Mouse (Mus musculus) liver, postnatal 0 days (tissue): Measurements from ENCODE around the gene Dnah10. TPM values are rescaled to one million over a fixed set of nuclear protein-coding genes. Genes with fewer than 3 reads are reported as not detected.

Experiments
- ATAC-seq: fragments of 200-750 bp; cut with Nextera tagmentation; 2 replicates; pipeline ENCODE4 v1.8.0; 2017; ENCODE audit warnings: mild to moderate bottlenecking, moderate library complexity
- DNase-seq: peaks from one replicate; pipeline ENCODE4 v3.0.0-alpha.2; 2016
- H3K27ac ChIP-seq: fragments of 300-500 bp; sonication (generic); 2 replicates; pipeline ENCODE4 v1.5.1; 2014; ENCODE audit warnings: antibody characterized with exemption, moderate library complexity, mild to moderate bottlenecking, low read depth
- H3K27me3 ChIP-seq: fragments of 300-500 bp; sonication (generic); 2 replicates; pipeline ENCODE4 v1.6.1; 2014; ENCODE audit warnings: low read length, control low read depth, mixed read lengths; ENCODE audit not compliant: insufficient read depth
- H3K36me3 ChIP-seq: fragments of 300-500 bp; sonication (generic); replicated peaks from 2 replicates; pipeline ENCODE4 v1.6.1; 2014; ENCODE audit warnings: mild to moderate bottlenecking, control low read depth, low read length, moderate library complexity, mixed read lengths; ENCODE audit not compliant: insufficient read depth
- H3K4me1 ChIP-seq: fragments of 300-500 bp; sonication (generic); 2 replicates; pipeline ENCODE4 v1.6.1; 2014; ENCODE audit warnings: antibody characterized with exemption, mild to moderate bottlenecking, control low read depth; ENCODE audit not compliant: insufficient read depth
- H3K4me2 ChIP-seq: fragments of 300-500 bp; sonication (generic); 2 replicates; pipeline ENCODE4 v1.6.1; 2014; ENCODE audit warnings: low read depth, mild to moderate bottlenecking, low read length, moderate library complexity, mixed read lengths
- H3K4me3 ChIP-seq: fragments of 300-500 bp; sonication (generic); 2 replicates; pipeline ENCODE4 v1.5.1; 2014; ENCODE audit warnings: low read depth, low read length
- H3K9ac ChIP-seq: fragments of 300-500 bp; sonication (generic); replicated peaks from 2 replicates; pipeline ENCODE4 v1.6.1; 2014; ENCODE audit warnings: mild to moderate bottlenecking, moderate library complexity
- H3K9me3 ChIP-seq: fragments of 300-500 bp; sonication (generic); 2 replicates; pipeline ENCODE4 v1.6.1; 2016; ENCODE audit warnings: mild to moderate bottlenecking, control low read depth, low read length, mixed read lengths
- CTCF ChIP-seq: sonication (generic); IDR thresholded peaks from 2 replicates; pipeline ENCODE4 v1.5.1; 2016; ENCODE audit warnings: antibody characterized with exemption, low read depth
- EP300 ChIP-seq: IDR thresholded peaks from 2 replicates; pipeline ENCODE4 v1.6.1; 2016; ENCODE audit warnings: antibody characterized with exemption, low read depth, mild to moderate bottlenecking
- WGBS: fragments of 180-500 bp; shearing (Covaris S2); extraction: QIAGEN DNeasy Blood & Tissue Kit; methylation state at CpG from one replicate; pipeline ENCODE4 v1.1.7; 2014; ENCODE audit not compliant: insufficient replicate concordance; 5-methylcytosine and 5-hydroxymethylcytosine counted together
- polyA plus RNA-seq: library from polyadenylated mRNA; unstranded; fragments of >200 nt; fragmentation: Nextera tagmentation; extraction: Ambion mirVana; gene quantifications from 2 replicates; pipeline ENCODE4 v1.2.1, GENCODE M21; 2015

The Dnah10 gene
- polyA plus RNA-seq, 1 experiment from 2014 or later = not detected

- no peaks in the 10 kb centered on the region for H3K27me3 ChIP-seq
- DNase-seq (no peak), ATAC-seq (no peak)
- H3K4me3 ChIP-seq = no peak overlapping the region
- WGBS = 76% methylated on average over 7 of the region's 7 CpGs
- no peak overlapping the region for H3K4me2 ChIP-seq
- no peak for TF ChIP-seq CTCF
- no peak for TF ChIP-seq EP300
- no peak overlapping the region for H3K27ac ChIP-seq
- no peaks in the 10 kb centered on the region for H3K4me1 ChIP-seq
- H3K9ac ChIP-seq = no peak overlapping the region
- no peaks in the 10 kb centered on the region for H3K9me3 ChIP-seq
- H3K36me3 ChIP-seq = no peaks in the 10 kb centered on the region
Measured at GRCm38 (mm10) chr5:124792112-124792511, 67.2 kb downstream of the Dnah10 start.

GRCm38 (mm10) chr5:124809708-124810366 is 85.0 kb downstream of the Dnah10 start:
- Histone ChIP-seq H3K4me3 (no peak overlapping the region), H3K4me2 (no peak overlapping the region), H3K9me3 (no peaks in the 10 kb centered on the region), H3K4me1 (no peaks in the 10 kb centered on the region), H3K9ac (no peak overlapping the region), H3K36me3 (no peaks in the 10 kb centered on the region), H3K27me3 (no peaks in the 10 kb centered on the region), H3K27ac (no peak overlapping the region)
- no peak for TF ChIP-seq EP300
- TF ChIP-seq CTCF = no peak
- ATAC-seq = no peak
- 75% methylated on average over 4 of the region's 4 CpGs for WGBS
- no peak for DNase-seq

DNA sequence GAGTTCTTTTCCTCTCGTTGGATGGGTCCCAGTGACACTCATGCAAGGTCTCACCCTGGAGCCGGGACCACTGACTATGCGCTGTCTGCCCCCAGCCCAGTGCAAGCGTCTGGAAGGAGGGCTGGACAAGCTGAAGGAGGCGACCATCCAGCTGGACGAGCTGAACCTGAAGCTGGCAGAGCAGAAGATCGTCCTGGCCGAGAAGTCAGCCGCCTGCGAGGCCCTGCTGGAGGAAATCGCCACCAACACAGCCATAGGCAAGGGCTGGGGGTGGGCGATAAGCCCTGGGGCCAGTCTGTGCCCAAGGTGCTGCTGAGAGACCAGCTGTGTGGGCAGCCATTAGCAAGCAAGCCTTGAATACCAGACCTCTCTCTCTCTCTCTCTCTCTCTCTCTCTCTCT is 87.6 kb downstream of the Dnah10 start:
- 73% methylated on average over 12 of the region's 12 CpGs for WGBS
- Histone ChIP-seq H3K4me3 (no peak overlapping the region), H3K36me3 (no peaks in the 10 kb centered on the region), H3K27ac (no peak overlapping the region), H3K4me1 (no peaks in the 10 kb centered on the region), H3K9ac (no peak overlapping the region), H3K9me3 (no peaks in the 10 kb centered on the region), H3K27me3 (no peaks in the 10 kb centered on the region), H3K4me2 (no peak overlapping the region)
- ATAC-seq (no peak), DNase-seq (no peak)
- TF ChIP-seq EP300 (no peak), CTCF (no peak)

GRCm38 (mm10) chr5:124814797-124815196 is 89.9 kb downstream of the Dnah10 start:
- H3K4me1 ChIP-seq = no peaks in the 10 kb centered on the region
- H3K4me2 ChIP-seq = no peak overlapping the region
- DNase-seq = no peak
- no peaks in the 10 kb centered on the region for H3K36me3 ChIP-seq
- H3K27me3 ChIP-seq = no peaks in the 10 kb centered on the region
- TF ChIP-seq EP300 = no peak
- no peak for TF ChIP-seq CTCF
- H3K9me3 ChIP-seq = no peaks in the 10 kb centered on the region
- 59% methylated on average over 5 of the region's 5 CpGs for WGBS
- H3K27ac ChIP-seq = no peak overlapping the region
- no peak for ATAC-seq
- H3K9ac ChIP-seq = no peak overlapping the region
- no peak overlapping the region for H3K4me3 ChIP-seq

- Histone ChIP-seq H3K36me3 (no peaks in the 10 kb centered on the region), H3K4me1 (no peaks in the 10 kb centered on the region), H3K27me3 (no peaks in the 10 kb centered on the region), H3K27ac (no peak overlapping the region), H3K4me2 (no peak overlapping the region), H3K9me3 (no peaks in the 10 kb centered on the region), H3K4me3 (no peak overlapping the region), H3K9ac (no peak overlapping the region)
- no peak for DNase-seq
- TF ChIP-seq CTCF (no peak), EP300 (no peak)
- ATAC-seq = no peak
- WGBS = 83% methylated on average over 15 of the region's 15 CpGs
Measured at GRCm38 (mm10) chr5:124817050-124817449, 92.2 kb downstream of the Dnah10 start.

GRCm38 (mm10) chr5:124822128-124822894 is 97.4 kb downstream of the Dnah10 start:
- TF ChIP-seq CTCF (no peak), EP300 (no peak)
- no peak overlapping the region for H3K9ac ChIP-seq
- no peak overlapping the region for H3K4me2 ChIP-seq
- no peak for DNase-seq
- WGBS = 76% methylated on average over 18 of the region's 18 CpGs
- no peak overlapping the region for H3K27ac ChIP-seq
- H3K4me1 ChIP-seq = no peaks in the 10 kb centered on the region
- H3K27me3 ChIP-seq = no peaks in the 10 kb centered on the region
- H3K36me3 ChIP-seq = no peaks in the 10 kb centered on the region
- no peak overlapping the region for H3K4me3 ChIP-seq
- no peak for ATAC-seq
- no peaks in the 10 kb centered on the region for H3K9me3 ChIP-seq
